Mouse (Mus musculus) hindbrain, embryonic 13.5 days (tissue): ENCODE data around the gene 4930442H23Rik. TPM values are rescaled to one million over a fixed set of nuclear protein-coding genes. Genes with fewer than 3 reads are reported as not detected.
A peak's percentile ranks its signal among the peaks of the same experiment; 100 is the strongest.

ENCODE experiments used
- ATAC-seq: fragments of 200-750 bp; cut with Nextera tagmentation; 2 replicates; pipeline ENCODE4 v1.8.0; 2017; ENCODE audit warnings: moderate TSS enrichment; ENCODE audit not compliant: low FRiP score
- H3K27ac ChIP-seq: fragments of 300-500 bp; sonication (generic); 2 replicates; pipeline ENCODE4 v1.5.1; 2015; ENCODE audit warnings: inconsistent platforms, mild to moderate bottlenecking, moderate library complexity
- H3K27me3 ChIP-seq: fragments of 300-500 bp; sonication (generic); 2 replicates; pipeline ENCODE4 v1.6.1; 2015; ENCODE audit warnings: mild to moderate bottlenecking, inconsistent platforms
- H3K36me3 ChIP-seq: fragments of 300-500 bp; sonication (generic); 2 replicates; pipeline ENCODE4 v1.6.1; 2015; ENCODE audit warnings: mild to moderate bottlenecking, inconsistent platforms
- H3K4me1 ChIP-seq: fragments of 300-500 bp; sonication (generic); replicated peaks from 2 replicates; pipeline ENCODE4 v1.6.1; 2015; ENCODE audit warnings: inconsistent platforms
- H3K4me2 ChIP-seq: fragments of 300-500 bp; sonication (generic); 2 replicates; pipeline ENCODE4 v1.6.1; 2015; ENCODE audit warnings: inconsistent platforms, mild to moderate bottlenecking, moderate library complexity
- H3K4me3 ChIP-seq: fragments of 300-500 bp; sonication (generic); 2 replicates; pipeline ENCODE4 v1.5.1; 2015; ENCODE audit warnings: mild to moderate bottlenecking, inconsistent platforms
- H3K9ac ChIP-seq: fragments of 300-500 bp; sonication (generic); 2 replicates; pipeline ENCODE4 v1.6.1; 2015; ENCODE audit warnings: mild to moderate bottlenecking, inconsistent platforms
- H3K9me3 ChIP-seq: fragments of 300-500 bp; sonication (generic); 2 replicates; pipeline ENCODE4 v1.6.1; 2016; ENCODE audit warnings: inconsistent platforms
- WGBS: fragments of 180-500 bp; shearing (Covaris S2); methylation state at CpG from one replicate; pipeline ENCODE4 v1.1.7; 2015; 5-methylcytosine and 5-hydroxymethylcytosine counted together
- polyA plus RNA-seq: library from polyadenylated mRNA; unstranded; fragments of >200 nt; fragmentation: Nextera tagmentation; extraction: Ambion mirVana; gene quantifications from 2 replicates; pipeline ENCODE4 v1.2.1, GENCODE M21; 2015

The 4930442H23Rik gene
- polyA plus RNA-seq, 1 experiment from 2014 or later = 0.13 TPM

- no peak overlapping the region for H3K27ac ChIP-seq
- 76% methylated on average over 4 of the region's 4 CpGs for WGBS
- ATAC-seq = no peak
- peaks cover 28% of the 10 kb centered on the region for H3K4me1 ChIP-seq
- H3K4me2 ChIP-seq = no peak overlapping the region
- H3K4me3 ChIP-seq = no peak overlapping the region
- H3K9me3 ChIP-seq = no peaks in the 10 kb centered on the region
- H3K9ac ChIP-seq = no peak overlapping the region
- peaks cover 57% of the 10 kb centered on the region for H3K27me3 ChIP-seq
- H3K36me3 ChIP-seq = peaks cover 14% of the 10 kb centered on the region
Measured at GRCm38 (mm10) chr10:81195300-81195699, 11.7 kb upstream of the 4930442H23Rik start.

- 16% methylated on average over 37 of the region's 37 CpGs for WGBS
- Histone ChIP-seq H3K4me2 (0 out of 2 replicates have a peak overlapping the region, but pooled peaks have one; percentile 2), H3K9ac (peak overlapping the region; percentile 53)
Measured at GRCm38 (mm10) chr10:81193991-81194774, 10.5 kb upstream of the 4930442H23Rik start.

GRCm38 (mm10) chr10:81192968-81193501 is 9.4 kb upstream of the 4930442H23Rik start:
- WGBS = 2% methylated on average over 19 of the region's 19 CpGs

More at GRCm38 (mm10) chr10:81193991-81194774, 10.5 kb upstream of the 4930442H23Rik start:
- H3K27ac ChIP-seq = no peak overlapping the region
- no peak for ATAC-seq
- peaks cover 23% of the 10 kb centered on the region for H3K36me3 ChIP-seq
- H3K9me3 ChIP-seq = no peaks in the 10 kb centered on the region
- no peak overlapping the region for H3K4me3 ChIP-seq
- H3K27me3 ChIP-seq = peaks cover 47% of the 10 kb centered on the region
- peaks cover 28% of the 10 kb centered on the region for H3K4me1 ChIP-seq

GRCm38 (mm10) chr10:81192270-81192967 is 8.8 kb upstream of the 4930442H23Rik start:
- peak overlapping the region; percentile 98 for H3K27ac ChIP-seq
- H3K9me3 ChIP-seq = no peaks in the 10 kb centered on the region
- H3K27me3 ChIP-seq = peaks cover 36% of the 10 kb centered on the region
- ATAC-seq = peak; percentile 87
- 1% methylated on average over 79 of the region's 93 CpGs for WGBS
- peak overlapping the region; percentile 58 for H3K4me3 ChIP-seq
- peak overlapping the region; percentile 92 for H3K4me2 ChIP-seq
- peak overlapping the region; percentile 79 for H3K9ac ChIP-seq
- peaks cover 37% of the 10 kb centered on the region for H3K36me3 ChIP-seq
- peaks cover 28% of the 10 kb centered on the region for H3K4me1 ChIP-seq

More at GRCm38 (mm10) chr10:81192968-81193501, 9.4 kb upstream of the 4930442H23Rik start:
- Histone ChIP-seq H3K4me3 (peak overlapping the region; percentile 58), H3K27ac (peak overlapping the region; percentile 98), H3K27me3 (peaks cover 40% of the 10 kb centered on the region), H3K4me1 (peaks cover 28% of the 10 kb centered on the region), H3K36me3 (peaks cover 32% of the 10 kb centered on the region), H3K4me2 (peak overlapping the region; percentile 92), H3K9me3 (no peaks in the 10 kb centered on the region), H3K9ac (peak overlapping the region; percentile 79)
- ATAC-seq = peak; percentile 45

GRCm38 (mm10) chr10:81191342-81191982 is 7.8 kb upstream of the 4930442H23Rik start:
- peak overlapping the region; percentile 98 for H3K27ac ChIP-seq
- ATAC-seq = no peak

GRCm38 (mm10) chr10:81190912-81191321 is 7.3 kb upstream of the 4930442H23Rik start:
- Histone ChIP-seq H3K4me3 (no peak overlapping the region), H3K36me3 (peaks cover 49% of the 10 kb centered on the region), H3K9me3 (no peaks in the 10 kb centered on the region), H3K4me2 (no peak overlapping the region), H3K9ac (no peak overlapping the region), H3K27ac (no peak overlapping the region), H3K27me3 (peaks cover 21% of the 10 kb centered on the region), H3K4me1 (peaks cover 28% of the 10 kb centered on the region)
- ATAC-seq = no peak
- 76% methylated on average over 6 of the region's 6 CpGs for WGBS

More at GRCm38 (mm10) chr10:81191342-81191982, 7.8 kb upstream of the 4930442H23Rik start:
- H3K4me2 ChIP-seq = peak overlapping the region; percentile 92
- peaks cover 47% of the 10 kb centered on the region for H3K36me3 ChIP-seq
- WGBS = 93% methylated on average over 18 of the region's 18 CpGs
- peak overlapping the region; percentile 79 for H3K9ac ChIP-seq
- no peak overlapping the region; the same call in 1 of the 2 replicates for H3K4me3 ChIP-seq
- peaks cover 28% of the 10 kb centered on the region for H3K4me1 ChIP-seq
- no peaks in the 10 kb centered on the region for H3K9me3 ChIP-seq
- H3K27me3 ChIP-seq = peaks cover 27% of the 10 kb centered on the region

- 68% methylated on average over 31 of the region's 31 CpGs for WGBS
- no peak overlapping the region for H3K9ac ChIP-seq
- no peaks in the 10 kb centered on the region for H3K9me3 ChIP-seq
- H3K36me3 ChIP-seq = peaks cover 54% of the 10 kb centered on the region
- peaks cover 16% of the 10 kb centered on the region for H3K27me3 ChIP-seq
- H3K4me2 ChIP-seq = no peak overlapping the region
- no peak overlapping the region for H3K4me3 ChIP-seq
- peaks cover 28% of the 10 kb centered on the region for H3K4me1 ChIP-seq
- ATAC-seq = no peak
- no peak overlapping the region for H3K27ac ChIP-seq
Measured at GRCm38 (mm10) chr10:81190236-81190911, 6.7 kb upstream of the 4930442H23Rik start.

- Histone ChIP-seq H3K4me1 (peaks cover 28% of the 10 kb centered on the region), H3K4me3 (no peak overlapping the region), H3K27ac (no peak overlapping the region), H3K9ac (no peak overlapping the region), H3K27me3 (peaks cover 10% of the 10 kb centered on the region), H3K4me2 (no peak overlapping the region), H3K9me3 (no peaks in the 10 kb centered on the region), H3K36me3 (peaks cover 59% of the 10 kb centered on the region)
- no peak for ATAC-seq
- WGBS = 81% methylated on average over 26 of the region's 26 CpGs
Measured at GRCm38 (mm10) chr10:81189821-81190220, 6.2 kb upstream of the 4930442H23Rik start.

- H3K27ac ChIP-seq = no peak overlapping the region
- H3K4me1 ChIP-seq = peaks cover 23% of the 10 kb centered on the region
- no peaks in the 10 kb centered on the region for H3K27me3 ChIP-seq
- H3K4me3 ChIP-seq = no peak overlapping the region
- no peak overlapping the region for H3K9ac ChIP-seq
- H3K9me3 ChIP-seq = no peaks in the 10 kb centered on the region
- peaks cover 72% of the 10 kb centered on the region for H3K36me3 ChIP-seq
- 97% methylated on average over 9 of the region's 9 CpGs for WGBS
- no peak for ATAC-seq
- H3K4me2 ChIP-seq = no peak overlapping the region
Measured at GRCm38 (mm10) chr10:81187161-81187560, 3.5 kb upstream of the 4930442H23Rik start.

GRCm38 (mm10) chr10:81184765-81185164 is 1.1 kb upstream of the 4930442H23Rik start:
- no peak overlapping the region for H3K4me3 ChIP-seq
- H3K4me2 ChIP-seq = no peak overlapping the region
- H3K9me3 ChIP-seq = no peaks in the 10 kb centered on the region
- no peaks in the 10 kb centered on the region for H3K27me3 ChIP-seq
- 72% methylated on average over 4 of the region's 4 CpGs for WGBS
- no peak overlapping the region for H3K27ac ChIP-seq
- peaks cover 27% of the 10 kb centered on the region for H3K4me1 ChIP-seq
- ATAC-seq = no peak
- peaks cover 77% of the 10 kb centered on the region for H3K36me3 ChIP-seq
- H3K9ac ChIP-seq = peak overlapping the region; percentile 15; the same call in 1 of the 2 replicates
